Mouse (Mus musculus): ENCODE results near the gene Olfr106-ps. TPM values are rescaled to one million over a fixed set of nuclear protein-coding genes. Genes with fewer than 3 reads are reported as not detected.

Olfr106-ps gene
- not detected for polyA plus RNA-seq (2021)

DNA sequence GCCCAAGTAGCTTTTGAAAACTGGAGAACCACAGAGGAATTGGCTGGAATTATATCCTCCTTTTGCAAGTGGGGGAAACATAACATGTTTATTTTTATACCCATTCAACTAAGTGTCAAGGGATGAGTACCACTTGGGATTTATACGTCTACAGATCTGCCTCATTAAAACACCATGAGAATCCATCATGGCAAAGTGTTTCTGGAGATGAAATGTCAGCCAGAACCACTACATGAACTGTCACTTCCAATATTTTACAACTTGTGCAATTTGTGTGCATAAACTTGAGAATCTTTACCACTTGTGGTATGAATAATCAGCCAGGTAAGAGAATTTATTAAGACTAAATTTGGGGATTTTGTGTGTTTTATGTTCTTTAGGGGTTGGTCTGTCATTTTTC, at the start of gene Olfr106-ps:
Gene Olfr106-ps, plus strand, starts transcription at position 301 of the 400 bp plus-strand sequence.
- ATAC-seq (no peak), DNase-seq (ENCODE audit: low read depth, low spot score) (no peak)
- peaks cover 11% of the 10 kb centered on the region for H3K27me3 ChIP-seq
- TF ChIP-seq CTCF (IDR thresholded peaks at IDR 0.05) = no peak
- POLR2A ChIA-PET = no interaction called here
- CTCF ChIA-PET = no interaction called here
- in situ Hi-C loops (cut with MboI; ENCODE audit: low pct_unique_long_range_greater_than_20kb) = no loop called here

DNA sequence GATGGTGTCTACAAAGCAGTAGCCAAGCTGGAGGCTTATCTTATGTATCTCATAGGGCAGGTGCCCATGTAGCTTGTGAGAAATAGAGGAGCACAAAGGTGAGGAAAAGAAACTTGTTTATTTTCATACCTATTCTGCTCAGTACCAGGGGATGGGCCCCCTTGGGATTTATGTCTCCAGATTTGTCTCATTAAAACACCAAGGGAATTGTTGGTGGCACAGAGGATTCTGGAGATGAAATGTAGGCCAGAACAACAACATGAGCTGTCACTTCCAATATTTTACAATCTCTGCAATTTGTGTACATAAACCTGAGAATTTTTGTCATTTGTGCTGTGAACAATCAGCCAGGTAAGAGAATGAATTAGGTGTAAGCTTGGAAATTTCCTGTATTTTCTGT, 30.9 kb upstream of the Olfr106-ps start, which contains the start of gene Olfr104-ps:
Gene Olfr104-ps, plus strand, starts transcription at position 301 of the 400 bp plus-strand sequence.
- DNase-seq (ENCODE audit: low read depth, low spot score) (no peak), ATAC-seq (no peak)
- in situ Hi-C loops (cut with MboI; ENCODE audit: low pct_unique_long_range_greater_than_20kb) = no loop called here
- ChIA-PET POLR2A (no interaction called here), CTCF (no interaction called here)
- no peak for TF ChIP-seq CTCF (IDR thresholded peaks at IDR 0.05)
- H3K27me3 ChIP-seq = peaks cover 5% of the 10 kb centered on the region

DNA sequence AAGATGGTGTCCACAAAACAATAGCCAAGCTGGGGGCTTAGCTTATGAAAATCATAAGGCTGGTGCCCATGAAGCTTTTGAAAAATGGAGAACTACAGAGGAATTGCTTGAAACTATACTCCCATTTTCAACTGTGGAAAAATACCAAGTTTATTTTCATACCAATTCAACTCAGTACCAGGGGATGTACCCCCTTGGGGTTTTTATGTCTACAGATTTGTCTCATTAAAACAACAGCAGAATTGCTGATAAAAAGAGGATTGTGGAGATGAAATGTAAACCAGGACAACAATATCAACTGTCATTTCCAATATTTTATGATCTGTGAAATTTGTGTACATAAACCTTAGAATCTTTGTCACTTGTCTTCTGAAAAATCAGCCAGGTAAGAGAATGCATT, 11.5 kb upstream of the Olfr106-ps start, which contains the start of gene Olfr105-ps:
Gene Olfr105-ps, plus strand, starts transcription at position 301 of the 400 bp plus-strand sequence.
- ATAC-seq (no peak), DNase-seq (ENCODE audit: low read depth, low spot score) (no peak)
- TF ChIP-seq CTCF (IDR thresholded peaks at IDR 0.05) = no peak
- ChIA-PET CTCF (no interaction called here), POLR2A (no interaction called here)
- in situ Hi-C loops (cut with MboI; ENCODE audit: low pct_unique_long_range_greater_than_20kb) = no loop called here
- no peaks in the 10 kb centered on the region for H3K27me3 ChIP-seq

DNA sequence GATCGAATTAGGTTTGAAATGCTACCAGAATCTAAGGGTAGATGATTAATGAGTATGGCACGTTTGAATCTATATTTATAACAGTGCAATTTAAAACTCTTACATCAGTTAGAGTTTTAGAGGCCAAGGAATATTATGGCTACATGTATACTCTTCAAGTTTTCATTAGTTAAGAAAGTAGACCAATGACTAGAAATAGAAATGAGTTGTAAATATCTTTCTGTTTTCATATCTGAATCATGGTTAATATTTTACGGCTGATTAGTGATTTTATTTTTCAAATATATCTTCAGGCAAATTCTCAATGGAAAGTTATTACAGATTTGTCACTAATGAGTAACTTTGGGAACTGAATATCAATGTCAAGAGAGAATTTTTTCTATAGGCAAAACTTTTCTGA, 8.7 kb downstream of the Olfr106-ps start, which contains the start of gene Olfr107:
Gene Olfr107, plus strand, starts transcription at position 301 of the 400 bp plus-strand sequence.
- ChIA-PET POLR2A (no interaction called here), CTCF (no interaction called here)
- no peak for ATAC-seq
- no peaks in the 10 kb centered on the region for H3K27me3 ChIP-seq
- in situ Hi-C loops (cut with MboI; ENCODE audit: low pct_unique_long_range_greater_than_20kb) = no loop called here
- DNase-seq (ENCODE audit: low read depth, low spot score) = no peak
- no peak for TF ChIP-seq CTCF (IDR thresholded peaks at IDR 0.05)

DNA sequence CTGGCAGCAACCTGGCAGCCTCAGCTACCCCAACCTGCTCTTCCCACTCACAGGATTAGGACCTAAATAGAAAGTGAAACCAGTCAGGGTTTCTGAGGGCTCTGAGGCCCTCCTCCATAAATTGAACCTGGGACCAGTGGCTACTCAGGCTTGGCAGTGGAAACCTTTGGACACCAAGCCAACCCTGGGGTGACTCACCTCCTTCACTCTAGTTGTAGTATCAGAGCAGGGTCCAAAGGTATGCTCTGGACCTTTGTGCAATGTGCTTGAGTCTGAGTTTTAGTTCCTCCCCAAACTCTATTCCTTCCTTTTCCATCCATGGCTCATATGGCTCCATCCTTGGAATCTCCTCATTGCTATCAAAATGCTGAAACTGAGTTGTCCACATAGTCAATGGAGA, 23.2 kb downstream of the Olfr106-ps start:
- DNase-seq (ENCODE audit: low read depth, low spot score) = no peak
- ChIA-PET CTCF (no interaction called here), POLR2A (no interaction called here)
- ATAC-seq = no peak
- TF ChIP-seq CTCF (IDR thresholded peaks at IDR 0.05) = no peak
- no peaks in the 10 kb centered on the region for H3K27me3 ChIP-seq
- in situ Hi-C loops (cut with MboI; ENCODE audit: low pct_unique_long_range_greater_than_20kb) = no loop called here

DNA sequence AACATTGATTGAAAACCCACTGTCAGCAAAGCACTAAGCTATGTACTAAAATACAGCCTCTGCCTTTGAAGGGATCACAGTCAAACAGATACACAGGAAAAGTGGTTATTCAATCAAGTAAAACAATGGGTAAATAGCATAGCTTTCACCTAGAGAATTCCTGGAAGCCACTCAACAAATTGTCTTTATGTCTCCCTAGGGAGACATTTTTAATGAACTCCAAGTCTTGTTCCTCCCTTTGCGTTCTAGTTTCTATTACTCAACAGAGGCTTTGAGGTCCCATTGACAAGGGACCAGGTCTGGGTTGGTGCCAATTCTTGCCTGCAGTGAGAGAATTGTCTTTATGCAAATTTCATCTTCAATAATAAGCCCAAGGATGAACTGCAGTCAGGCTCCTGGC, 55.0 kb downstream of the Olfr106-ps start, which contains the start of gene Olfr108:
Gene Olfr108, plus strand, starts transcription at position 301 of the 400 bp plus-strand sequence.
- no peak for TF ChIP-seq CTCF (IDR thresholded peaks at IDR 0.05)
- in situ Hi-C loops (cut with MboI; ENCODE audit: low pct_unique_long_range_greater_than_20kb) = no loop called here
- ATAC-seq (no peak), DNase-seq (ENCODE audit: low read depth, low spot score) (no peak)
- no peaks in the 10 kb centered on the region for H3K27me3 ChIP-seq
- CTCF ChIA-PET = no interaction called here
- POLR2A ChIA-PET = no interaction called here

Other genes starting within 250 kb of the Olfr106-ps start
- gene Olfr93, start 228.9 kb upstream of the Olfr106-ps start, polyA plus RNA-seq (2021) = not detected
- 0.06 TPM for gene Ubd, start 196.5 kb upstream of the Olfr106-ps start, polyA plus RNA-seq (2021)
- not detected for gene Olfr94, start 189.4 kb upstream of the Olfr106-ps start, polyA plus RNA-seq (2021)
- gene Olfr95, start 177.3 kb upstream of the Olfr106-ps start, polyA plus RNA-seq (2021) = not detected
- gene Olfr96, start 170.2 kb upstream of the Olfr106-ps start, polyA plus RNA-seq (2021) = not detected
- not detected for gene Olfr97, start 153.1 kb upstream of the Olfr106-ps start, polyA plus RNA-seq (2021)
- not detected for gene Olfr98, start 126.6 kb upstream of the Olfr106-ps start, polyA plus RNA-seq (2021)
- 6.0 TPM for gene H2-M3, start 120.2 kb upstream of the Olfr106-ps start, polyA plus RNA-seq (2021)
- 0.05 TPM for gene Olfr99, start 106.9 kb upstream of the Olfr106-ps start, polyA plus RNA-seq (2021)
- gene Olfr101, start 86.1 kb upstream of the Olfr106-ps start, polyA plus RNA-seq (2021) = not detected
- not detected for gene Olfr102, start 73.3 kb upstream of the Olfr106-ps start, polyA plus RNA-seq (2021)
- gene Olfr103, start 50.7 kb upstream of the Olfr106-ps start, polyA plus RNA-seq (2021) = not detected
- not detected for gene Olfr104-ps, start 30.8 kb upstream of the Olfr106-ps start, polyA plus RNA-seq (2021)
- gene Olfr105-ps, start 11.4 kb upstream of the Olfr106-ps start, polyA plus RNA-seq (2021) = not detected
- gene Olfr107, start 8.8 kb downstream of the Olfr106-ps start, polyA plus RNA-seq (2021) = 0.01 TPM
- not detected for gene Olfr108, start 55.1 kb downstream of the Olfr106-ps start, polyA plus RNA-seq (2021)
- gene Olfr109, start 68.5 kb downstream of the Olfr106-ps start, polyA plus RNA-seq (2021) = not detected
- 0.82 TPM for gene H2-M2, start 93.2 kb downstream of the Olfr106-ps start, polyA plus RNA-seq (2021)
- not detected for gene Olfr110, start 102.1 kb downstream of the Olfr106-ps start, polyA plus RNA-seq (2021)
- gene Olfr111, start 117.6 kb downstream of the Olfr106-ps start, polyA plus RNA-seq (2021) = not detected
- not detected for gene Olfr112, start 179.1 kb downstream of the Olfr106-ps start, polyA plus RNA-seq (2021)
- not detected for gene Olfr113, start 187.3 kb downstream of the Olfr106-ps start, polyA plus RNA-seq (2021)
- not detected for gene Olfr114, start 202.3 kb downstream of the Olfr106-ps start, polyA plus RNA-seq (2021)
- not detected for gene Olfr115, start 236.7 kb downstream of the Olfr106-ps start, polyA plus RNA-seq (2021)
- not detected for gene Olfr116, start 236.8 kb downstream of the Olfr106-ps start, polyA plus RNA-seq (2021)